Mouse (Mus musculus): ENCODE measurements around the gene Gm5622. TPM values are rescaled to one million over a fixed set of nuclear protein-coding genes. Genes with fewer than 3 reads are reported as not detected.
"Not testable (repeated sequence)": the region's sequence is repeated elsewhere in the genome, so short reads cannot be mapped to it uniquely, and the experiment has no call there.

The Gm5622 gene
- not detected for total RNA-seq (2021)

DNA sequence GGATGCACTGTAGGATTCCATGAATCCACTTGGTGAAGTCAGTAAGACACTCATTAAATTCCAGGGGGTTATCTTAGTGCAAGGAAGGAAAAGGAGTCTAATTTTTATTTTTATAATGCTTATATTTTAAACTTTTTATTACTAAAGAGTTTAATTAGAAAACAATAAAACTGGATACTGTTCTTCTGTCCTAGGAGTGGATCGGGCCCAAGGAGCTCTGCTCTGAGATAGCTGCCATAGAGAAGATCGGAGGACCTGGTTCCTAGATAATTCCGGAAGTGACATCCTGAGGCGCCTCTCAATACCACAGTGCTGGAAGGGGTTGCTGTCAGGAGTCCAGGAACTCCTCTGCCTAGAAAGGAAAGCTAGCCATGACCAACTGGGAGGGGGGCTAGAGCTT, at the start of gene Gm5622:
Gene Gm5622 (plus strand): TSS at position 301 of the 400 bp plus-strand sequence.
- intact Hi-C loops (cut with DNase I): no loop called here
- DNase-seq: no peak

DNA sequence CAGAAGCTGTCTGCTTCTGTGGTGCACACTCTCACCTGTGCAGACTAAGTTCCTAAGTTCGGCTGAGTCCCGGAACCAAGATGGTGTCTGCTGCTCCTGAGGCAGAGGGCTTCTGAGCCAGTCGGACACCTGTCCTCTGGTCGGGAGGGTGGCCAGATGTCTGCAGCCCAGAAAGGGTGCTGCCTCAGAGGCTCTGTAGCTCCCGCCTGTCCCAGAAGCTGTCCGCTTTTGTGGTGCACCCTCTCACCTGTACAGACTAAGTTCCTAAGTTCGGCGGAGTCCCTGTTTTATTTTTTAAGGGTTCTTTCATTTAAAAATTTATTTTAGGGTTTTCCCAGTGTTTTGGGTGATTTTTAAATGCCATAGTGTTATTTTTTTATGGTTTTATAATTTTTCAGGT, 45.2 kb upstream of the Gm5622 start:
- DNase-seq: no peak
- intact Hi-C loops (cut with DNase I): no loop called here

DNA sequence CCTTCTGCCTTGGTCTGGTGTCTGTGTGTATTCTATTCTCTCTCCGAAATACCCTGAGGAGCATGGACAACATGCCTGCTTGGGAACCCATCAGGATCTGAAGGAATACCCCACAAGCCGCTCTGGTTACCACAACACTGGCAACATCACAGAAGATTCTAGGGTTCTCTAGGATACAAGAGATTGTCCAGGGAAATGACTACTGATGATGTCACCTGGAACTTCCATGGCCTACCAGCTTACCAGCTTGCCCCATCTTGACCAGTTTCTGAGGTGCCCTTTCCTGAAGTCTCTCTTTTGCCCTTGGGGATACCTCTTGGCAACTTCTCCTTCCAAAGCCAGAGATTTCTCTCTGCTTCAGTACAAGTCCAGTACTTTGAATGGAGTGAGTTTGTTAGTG, 21.4 kb downstream of the Gm5622 start, which contains the start of gene Gm17175:
Gene Gm17175 (minus strand): TSS at position 101 of the 400 bp plus-strand sequence.
- DNase-seq; intact Hi-C loops (cut with DNase I): not testable (repeated sequence)

DNA sequence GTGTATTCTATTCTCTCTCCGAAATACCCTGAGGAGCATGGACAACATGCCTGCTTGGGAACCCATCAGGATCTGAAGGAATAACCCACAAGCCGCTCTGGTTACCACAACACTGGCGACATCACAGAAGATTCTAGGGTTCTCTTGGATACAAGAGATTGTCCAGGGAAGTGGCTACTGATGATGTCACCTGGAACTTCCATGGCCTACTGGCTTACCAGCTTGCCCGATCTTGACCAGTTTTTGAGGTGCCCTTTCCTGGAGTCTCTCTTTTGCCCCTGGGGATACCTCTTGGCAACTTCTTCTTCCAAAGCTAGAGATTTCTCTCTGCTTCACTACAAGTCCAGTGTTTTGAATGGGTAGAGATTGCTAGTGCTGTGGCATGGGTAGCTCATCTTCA, 39.4 kb downstream of the Gm5622 start, which contains the start of gene Gm17174:
Gene Gm17174 (minus strand): TSS at position 101 of the 400 bp plus-strand sequence.
- DNase-seq; intact Hi-C loops (cut with DNase I): not testable (repeated sequence)

DNA sequence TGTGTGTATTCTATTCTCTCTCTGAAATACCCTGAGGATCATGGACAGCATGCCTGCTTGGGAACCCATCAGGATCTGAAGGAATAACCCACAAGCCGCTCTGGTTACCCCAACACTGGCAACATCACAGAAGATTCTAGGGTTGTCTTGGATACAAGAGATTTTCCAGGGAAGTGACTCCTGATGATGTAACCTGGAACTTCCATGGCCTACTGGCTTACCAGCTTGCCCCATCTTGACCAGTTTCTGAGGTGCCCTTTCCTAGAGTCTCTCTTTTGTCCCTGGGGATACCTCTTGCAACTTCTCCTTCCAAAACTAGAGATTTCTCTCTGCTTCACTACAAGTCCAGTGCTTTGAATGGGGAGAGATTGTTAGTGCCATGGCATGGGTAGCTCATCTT, 58.6 kb downstream of the Gm5622 start, which contains the start of gene Gm17078:
Gene Gm17078 (minus strand): TSS at position 101 of the 400 bp plus-strand sequence.
- intact Hi-C loops (cut with DNase I): no loop called here
- no peak for DNase-seq

DNA sequence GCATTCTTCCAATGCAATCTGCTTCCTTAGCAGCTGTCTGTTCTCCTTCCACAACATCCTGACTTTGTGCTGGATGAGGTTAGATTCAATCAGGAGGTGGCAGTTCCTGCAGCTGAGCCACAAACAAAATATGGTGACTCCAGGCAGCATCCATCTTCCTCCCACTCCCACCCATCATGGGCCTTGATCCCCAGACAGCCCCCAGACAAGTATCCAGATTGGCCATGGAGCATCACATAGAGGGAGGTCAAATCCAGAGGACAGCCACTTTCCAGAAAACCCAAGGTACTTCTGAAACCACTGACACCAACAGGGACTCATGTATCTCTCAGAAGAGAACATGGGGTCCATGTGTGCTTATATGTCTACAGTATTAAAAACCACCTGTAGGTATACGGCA, 79.8 kb downstream of the Gm5622 start:
- intact Hi-C loops (cut with DNase I): not testable (repeated sequence)
- DNase-seq: peak; percentile 6 to 11

DNA sequence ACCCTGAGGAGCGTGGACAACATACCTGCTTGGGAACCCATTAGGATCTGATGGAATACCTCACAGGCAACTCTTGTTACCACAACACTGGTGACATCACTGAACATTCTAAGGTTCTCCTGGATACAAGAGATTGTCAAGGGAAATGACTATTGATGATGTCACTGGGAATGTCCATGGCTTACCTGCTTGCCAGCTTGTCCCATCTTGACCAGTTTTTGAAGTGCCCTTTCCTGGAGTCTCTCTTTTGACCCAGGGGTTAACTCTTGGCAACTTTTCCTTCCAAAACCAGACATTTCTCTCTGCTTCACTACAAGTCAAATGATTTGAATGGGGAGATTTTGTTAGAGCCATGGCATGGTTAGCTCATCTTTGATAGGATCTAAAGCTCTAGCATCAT, 83.0 kb downstream of the Gm5622 start, which contains the start of gene Gm4181:
Gene Gm4181 (minus strand): TSS at position 101 of the 400 bp plus-strand sequence.
- intact Hi-C loops (cut with DNase I); DNase-seq: not testable (repeated sequence)

DNA sequence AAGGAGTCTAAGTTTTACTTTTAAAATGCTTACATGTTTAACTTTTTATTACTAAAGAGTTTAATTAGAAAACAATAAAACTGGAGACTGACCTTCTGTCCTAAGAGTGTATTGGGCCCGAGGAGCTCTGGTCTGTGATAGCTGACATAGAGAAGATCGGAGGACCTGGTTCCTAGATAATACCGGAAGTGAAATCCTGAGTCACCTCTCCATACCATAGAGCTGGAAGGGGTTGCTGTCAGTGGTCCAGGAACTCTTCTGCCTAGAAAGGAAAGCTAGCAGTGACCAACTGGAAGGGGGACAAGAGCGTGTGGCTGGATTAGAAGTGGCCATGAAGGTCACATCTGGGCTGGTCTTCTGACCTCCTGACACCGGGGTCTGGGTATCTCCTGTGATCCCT, 124.7 kb downstream of the Gm5622 start:
- DNase-seq: no peak
- intact Hi-C loops (cut with DNase I): no loop called here

DNA sequence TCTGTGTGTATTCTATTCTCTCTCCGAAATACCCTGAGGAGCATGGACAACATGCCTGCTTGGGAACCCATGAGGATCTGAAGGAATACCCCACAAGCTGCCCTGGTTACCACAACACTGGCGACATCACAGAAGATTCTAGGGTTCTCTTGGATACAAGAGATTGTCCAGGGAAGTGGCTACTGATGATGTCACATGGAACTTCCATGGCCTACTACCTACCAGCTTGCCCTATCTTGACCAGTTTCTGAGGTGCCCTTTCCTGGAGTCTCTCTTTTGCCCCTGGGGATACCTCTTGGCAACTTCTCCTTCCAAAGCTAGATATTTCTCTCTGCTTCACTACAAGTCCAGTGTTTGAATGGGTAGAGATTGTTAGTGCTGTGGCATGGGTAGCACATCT, 142.8 kb downstream of the Gm5622 start, which contains the start of gene Gm17079:
Gene Gm17079 (minus strand): TSS at position 101 of the 400 bp plus-strand sequence.
- DNase-seq; intact Hi-C loops (cut with DNase I): not testable (repeated sequence)

Other genes starting within 250 kb of the Gm5622 start
- gene Gm7247, start 191.0 kb upstream of the Gm5622 start, total RNA-seq (2021): not detected
- gene Vmn2r88, start 142.0 kb upstream of the Gm5622 start, total RNA-seq (2021): not detected
- not detected for gene Vmn2r89, start 100.9 kb upstream of the Gm5622 start, total RNA-seq (2021)
- gene Gm17175, start 21.3 kb downstream of the Gm5622 start, total RNA-seq (2021): not detected
- not detected for gene Gm17174, start 39.3 kb downstream of the Gm5622 start, total RNA-seq (2021)
- gene Gm17078, start 58.5 kb downstream of the Gm5622 start, total RNA-seq (2021): not detected
- gene Gm4181, start 82.9 kb downstream of the Gm5622 start, total RNA-seq (2021): not detected
- gene Gm17079, start 142.7 kb downstream of the Gm5622 start, total RNA-seq (2021): not detected
- gene Gm5800, start 164.4 kb downstream of the Gm5622 start, total RNA-seq (2021): not detected
- gene Ang4, start 220.8 kb downstream of the Gm5622 start, total RNA-seq (2021): not detected
- not detected for gene AY358078, start 247.3 kb downstream of the Gm5622 start, total RNA-seq (2021)